Mouse (Mus musculus): ENCODE results near the gene Efcab14. TPM values are rescaled to one million over a fixed set of nuclear protein-coding genes. Genes with fewer than 3 reads are reported as not detected.
A peak's percentile ranks its signal among the peaks of the same experiment; 100 is the strongest.

Efcab14 gene
- 10 to 100 TPM; 20.7 to 22.7 TPM for total RNA-seq (2021)

- intact Hi-C loops (cut with DNase I): no loop called here
- DNase-seq: peak; percentile 99
Observed at GRCm38 (mm10) chr4:115737551-115738041, at the start of gene Efcab14. Gene Efcab14, plus strand, starts transcription at chr4:115737744.

GRCm38 (mm10) chr4:115701468-115701867 lies 36.1 kb upstream of the Efcab14 start:
- DNase-seq: no peak
- intact Hi-C loops (cut with DNase I): no loop called here

- no peak for DNase-seq
- intact Hi-C loops (cut with DNase I): no loop called here
Observed at GRCm38 (mm10) chr4:115703927-115704505, 33.5 kb upstream of the Efcab14 start.

GRCm38 (mm10) chr4:115708974-115709593 lies 28.5 kb upstream of the Efcab14 start:
- intact Hi-C loops (cut with DNase I): no loop called here
- DNase-seq: no peak

GRCm38 (mm10) chr4:115709792-115710418 lies 27.6 kb upstream of the Efcab14 start:
- intact Hi-C loops (cut with DNase I): loop anchor here (2.0 kb wide), 1 partner anchor 609 kb away; no protein-coding TSS in a partner anchor
- DNase-seq: peak; percentile 83

- no peak for DNase-seq
- intact Hi-C loops (cut with DNase I): no loop called here
Observed at GRCm38 (mm10) chr4:115728721-115729120, 8.8 kb upstream of the Efcab14 start.

GRCm38 (mm10) chr4:115731588-115732222 lies 5.8 kb upstream of the Efcab14 start:
- intact Hi-C loops (cut with DNase I): loop anchor here (5.0 kb wide), 1 partner anchor 171 kb away; no protein-coding TSS in a partner anchor
- DNase-seq: peak; percentile 61

GRCm38 (mm10) chr4:115732223-115732818 lies 5.2 kb upstream of the Efcab14 start:
- DNase-seq: no peak
- intact Hi-C loops (cut with DNase I): loop anchor here (5.0 kb wide), 1 partner anchor 170 kb away; no protein-coding TSS in a partner anchor

- no peak for DNase-seq
Observed at GRCm38 (mm10) chr4:115733746-115734145, 3.8 kb upstream of the Efcab14 start.

GRCm38 (mm10) chr4:115734867-115735266 lies 2.7 kb upstream of the Efcab14 start:
- DNase-seq: no peak
- intact Hi-C loops (cut with DNase I): loop anchor here (5.0 kb wide), 1 partner anchor 167 kb away; no protein-coding TSS in a partner anchor

More at GRCm38 (mm10) chr4:115733746-115734145, 3.8 kb upstream of the Efcab14 start:
- intact Hi-C loops (cut with DNase I): loop anchor here (5.0 kb wide), 1 partner anchor 169 kb away; no protein-coding TSS in a partner anchor

GRCm38 (mm10) chr4:115738481-115738985 lies 989 bp downstream of the Efcab14 start:
- no peak for DNase-seq
- intact Hi-C loops (cut with DNase I): no loop called here

- intact Hi-C loops (cut with DNase I): no loop called here
- no peak for DNase-seq
Observed at GRCm38 (mm10) chr4:115742658-115743057, 5.1 kb downstream of the Efcab14 start.

GRCm38 (mm10) chr4:115743096-115743495 lies 5.6 kb downstream of the Efcab14 start:
- intact Hi-C loops (cut with DNase I): no loop called here
- no peak for DNase-seq

- no peak for DNase-seq
- intact Hi-C loops (cut with DNase I): no loop called here
Observed at GRCm38 (mm10) chr4:115748181-115748580, 10.6 kb downstream of the Efcab14 start.

GRCm38 (mm10) chr4:115749336-115749735 lies 11.8 kb downstream of the Efcab14 start:
- intact Hi-C loops (cut with DNase I): no loop called here
- no peak for DNase-seq

GRCm38 (mm10) chr4:115754101-115754500 lies 16.6 kb downstream of the Efcab14 start:
- intact Hi-C loops (cut with DNase I): no loop called here
- DNase-seq: no peak

GRCm38 (mm10) chr4:115754851-115755250 lies 17.3 kb downstream of the Efcab14 start:
- intact Hi-C loops (cut with DNase I): no loop called here

GRCm38 (mm10) chr4:115761206-115761605 lies 23.7 kb downstream of the Efcab14 start:
- intact Hi-C loops (cut with DNase I): no loop called here
- DNase-seq: no peak

More at GRCm38 (mm10) chr4:115754851-115755250, 17.3 kb downstream of the Efcab14 start:
- DNase-seq: no peak

- intact Hi-C loops (cut with DNase I): no loop called here
- no peak for DNase-seq
Observed at GRCm38 (mm10) chr4:115764581-115764980, 27.0 kb downstream of the Efcab14 start.
